Mouse (Mus musculus) liver, postnatal 0 days (tissue): ENCODE results near the gene Jmjd7. TPM values are rescaled to one million over a fixed set of nuclear protein-coding genes. Genes with fewer than 3 reads are reported as not detected.

Experiments used
- ATAC-seq: fragments of 200-750 bp; cut with Nextera tagmentation; 2 replicates; pipeline ENCODE4 v1.8.0; 2017; ENCODE audit warnings: mild to moderate bottlenecking, moderate library complexity
- DNase-seq: peaks from one replicate; pipeline ENCODE4 v3.0.0-alpha.2; 2016
- H3K27ac ChIP-seq: fragments of 300-500 bp; sonication (generic); 2 replicates; pipeline ENCODE4 v1.5.1; 2014; ENCODE audit warnings: antibody characterized with exemption, moderate library complexity, mild to moderate bottlenecking, low read depth
- H3K27me3 ChIP-seq: fragments of 300-500 bp; sonication (generic); 2 replicates; pipeline ENCODE4 v1.6.1; 2014; ENCODE audit warnings: low read length, control low read depth, mixed read lengths; ENCODE audit not compliant: insufficient read depth
- H3K36me3 ChIP-seq: fragments of 300-500 bp; sonication (generic); replicated peaks from 2 replicates; pipeline ENCODE4 v1.6.1; 2014; ENCODE audit warnings: mild to moderate bottlenecking, control low read depth, low read length, moderate library complexity, mixed read lengths; ENCODE audit not compliant: insufficient read depth
- H3K4me1 ChIP-seq: fragments of 300-500 bp; sonication (generic); 2 replicates; pipeline ENCODE4 v1.6.1; 2014; ENCODE audit warnings: antibody characterized with exemption, mild to moderate bottlenecking, control low read depth; ENCODE audit not compliant: insufficient read depth
- H3K4me2 ChIP-seq: fragments of 300-500 bp; sonication (generic); 2 replicates; pipeline ENCODE4 v1.6.1; 2014; ENCODE audit warnings: low read depth, mild to moderate bottlenecking, low read length, moderate library complexity, mixed read lengths
- H3K4me3 ChIP-seq: fragments of 300-500 bp; sonication (generic); 2 replicates; pipeline ENCODE4 v1.5.1; 2014; ENCODE audit warnings: low read depth, low read length
- H3K9ac ChIP-seq: fragments of 300-500 bp; sonication (generic); replicated peaks from 2 replicates; pipeline ENCODE4 v1.6.1; 2014; ENCODE audit warnings: mild to moderate bottlenecking, moderate library complexity
- H3K9me3 ChIP-seq: fragments of 300-500 bp; sonication (generic); 2 replicates; pipeline ENCODE4 v1.6.1; 2016; ENCODE audit warnings: mild to moderate bottlenecking, control low read depth, low read length, mixed read lengths
- CTCF ChIP-seq: sonication (generic); IDR thresholded peaks from 2 replicates; pipeline ENCODE4 v1.5.1; 2016; ENCODE audit warnings: antibody characterized with exemption, low read depth
- EP300 ChIP-seq: IDR thresholded peaks from 2 replicates; pipeline ENCODE4 v1.6.1; 2016; ENCODE audit warnings: antibody characterized with exemption, low read depth, mild to moderate bottlenecking
- WGBS: fragments of 180-500 bp; shearing (Covaris S2); extraction: QIAGEN DNeasy Blood & Tissue Kit; methylation state at CpG from one replicate; pipeline ENCODE4 v1.1.7; 2014; ENCODE audit not compliant: insufficient replicate concordance; 5-methylcytosine and 5-hydroxymethylcytosine counted together
- polyA plus RNA-seq: library from polyadenylated mRNA; unstranded; fragments of >200 nt; fragmentation: Nextera tagmentation; extraction: Ambion mirVana; gene quantifications from 2 replicates; pipeline ENCODE4 v1.2.1, GENCODE M21; 2015

The Jmjd7 gene
- polyA plus RNA-seq, 1 experiment from 2014 or later: 4.8 TPM

DNA sequence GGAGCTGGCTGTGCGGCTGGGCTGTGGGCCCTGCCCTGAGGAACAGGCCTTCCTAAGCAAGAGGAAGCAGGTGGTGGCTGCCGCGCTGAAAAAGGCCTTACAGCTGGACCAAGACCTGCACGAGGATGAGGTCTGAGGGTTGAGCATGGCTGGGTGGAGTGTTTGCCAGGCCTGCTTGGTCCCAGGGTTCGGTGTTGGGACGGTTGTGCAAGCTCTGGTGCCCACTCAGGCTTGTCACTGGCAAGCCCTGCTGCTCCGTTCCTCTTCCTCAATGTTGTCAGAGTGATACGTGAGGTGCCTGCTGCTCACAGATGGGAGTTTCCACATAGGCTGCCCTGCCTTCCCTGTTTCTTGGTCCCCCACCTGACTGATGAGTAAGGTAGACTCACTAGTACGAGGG lies 10.5 kb downstream of the Jmjd7 start:
- TF ChIP-seq EP300: no peak
- no peak for TF ChIP-seq CTCF
- Histone ChIP-seq H3K4me2 (no peak overlapping the region), H3K27me3 (no peaks in the 10 kb centered on the region), H3K27ac (no peak overlapping the region), H3K9me3 (no peaks in the 10 kb centered on the region), H3K4me1 (no peaks in the 10 kb centered on the region), H3K36me3 (peaks cover 9% of the 10 kb centered on the region), H3K4me3 (no peak overlapping the region), H3K9ac (no peak overlapping the region)
- DNase-seq: no peak
- 54% methylated on average over 9 of the region's 9 CpGs for WGBS
- no peak for ATAC-seq

DNA sequence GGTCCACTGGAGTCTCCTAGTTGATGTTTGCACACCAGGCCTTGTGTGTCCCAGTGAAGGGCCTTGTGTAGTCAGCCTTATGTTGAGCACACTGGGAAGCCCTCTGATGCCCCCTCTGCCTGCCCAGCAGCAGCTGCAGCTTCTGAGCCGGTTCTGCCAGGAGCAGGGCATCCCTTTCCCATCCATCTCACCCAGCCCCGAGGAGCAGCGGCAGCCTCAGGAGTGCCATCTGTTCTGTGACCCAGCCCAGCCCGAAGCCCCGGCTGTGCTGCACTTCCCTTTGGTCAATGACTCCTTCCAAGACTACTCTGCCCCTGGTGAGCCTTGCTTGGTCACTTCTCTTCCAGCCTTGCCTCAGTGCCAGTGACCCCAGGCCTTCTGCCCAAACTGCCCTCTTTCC lies 13.7 kb downstream of the Jmjd7 start:
- Histone ChIP-seq H3K9ac (no peak overlapping the region), H3K4me3 (no peak overlapping the region), H3K36me3 (peaks cover 6% of the 10 kb centered on the region), H3K27ac (no peak overlapping the region), H3K4me2 (no peak overlapping the region), H3K4me1 (no peaks in the 10 kb centered on the region), H3K9me3 (no peaks in the 10 kb centered on the region), H3K27me3 (no peaks in the 10 kb centered on the region)
- DNase-seq (no peak), ATAC-seq (no peak)
- no peak for TF ChIP-seq EP300
- TF ChIP-seq CTCF: no peak
- WGBS: 83% methylated on average over 5 of the region's 5 CpGs

DNA sequence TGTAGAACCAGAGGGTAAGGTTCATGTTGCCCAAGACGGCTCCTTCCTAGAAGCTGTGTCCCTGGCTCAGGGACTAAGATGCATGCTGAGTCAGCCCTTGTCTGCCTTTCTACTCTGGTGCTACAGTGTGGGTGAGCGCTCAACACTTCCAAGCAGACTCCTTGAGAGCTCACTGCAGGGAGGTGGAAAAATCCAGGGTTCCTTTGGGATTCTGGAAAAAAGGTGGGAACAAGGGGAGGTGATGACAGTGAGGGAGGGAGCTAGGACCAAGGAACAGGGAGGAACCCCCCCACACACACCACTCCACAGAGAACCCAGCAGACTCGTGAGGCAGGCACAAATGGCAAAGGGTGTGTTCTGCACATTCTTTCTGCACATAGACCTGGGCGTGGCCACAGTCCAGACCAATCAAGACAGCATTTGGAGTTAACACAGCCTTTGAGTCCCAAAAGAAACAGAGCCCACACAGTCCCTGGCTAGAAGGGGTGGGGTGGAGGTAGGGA lies 16.9 kb downstream of the Jmjd7 start:
- no peak for DNase-seq
- Histone ChIP-seq H3K36me3 (peaks cover 2% of the 10 kb centered on the region), H3K27me3 (no peaks in the 10 kb centered on the region), H3K27ac (no peak overlapping the region), H3K4me1 (no peaks in the 10 kb centered on the region), H3K9ac (no peak overlapping the region), H3K4me3 (no peak overlapping the region), H3K9me3 (no peaks in the 10 kb centered on the region), H3K4me2 (no peak overlapping the region)
- 55% methylated on average over 4 of the region's 4 CpGs for WGBS
- no peak for ATAC-seq
- TF ChIP-seq CTCF (no peak), EP300 (no peak)

DNA sequence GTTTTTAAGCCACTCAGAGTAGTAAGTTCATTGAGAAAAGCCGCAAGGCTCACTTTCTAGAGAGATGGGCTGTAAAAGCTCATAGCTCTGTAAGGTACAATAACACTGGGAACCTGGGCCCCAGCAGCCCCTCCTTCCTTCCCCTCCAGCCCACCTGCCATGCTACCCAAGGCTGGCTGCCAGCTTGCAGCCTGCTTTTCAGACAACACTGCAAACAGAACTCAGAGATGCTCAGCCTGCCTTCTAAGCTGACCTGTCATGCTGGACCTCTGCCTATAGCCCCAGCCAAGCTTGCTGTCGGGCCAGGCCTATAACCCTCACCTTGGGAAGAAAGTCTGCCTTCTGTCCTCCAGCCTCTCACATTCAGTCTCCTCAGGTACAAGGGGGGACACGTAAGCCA lies 17.4 kb downstream of the Jmjd7 start:
- no peak overlapping the region for H3K4me2 ChIP-seq
- DNase-seq (no peak), ATAC-seq (no peak)
- H3K27ac ChIP-seq: no peak overlapping the region
- H3K36me3 ChIP-seq: peaks cover 2% of the 10 kb centered on the region
- TF ChIP-seq CTCF: no peak
- no peak for TF ChIP-seq EP300
- H3K4me1 ChIP-seq: no peaks in the 10 kb centered on the region
- H3K27me3 ChIP-seq: no peaks in the 10 kb centered on the region
- 74% methylated on average over 3 of the region's 3 CpGs for WGBS
- no peak overlapping the region for H3K4me3 ChIP-seq
- H3K9me3 ChIP-seq: no peaks in the 10 kb centered on the region
- H3K9ac ChIP-seq: no peak overlapping the region

DNA sequence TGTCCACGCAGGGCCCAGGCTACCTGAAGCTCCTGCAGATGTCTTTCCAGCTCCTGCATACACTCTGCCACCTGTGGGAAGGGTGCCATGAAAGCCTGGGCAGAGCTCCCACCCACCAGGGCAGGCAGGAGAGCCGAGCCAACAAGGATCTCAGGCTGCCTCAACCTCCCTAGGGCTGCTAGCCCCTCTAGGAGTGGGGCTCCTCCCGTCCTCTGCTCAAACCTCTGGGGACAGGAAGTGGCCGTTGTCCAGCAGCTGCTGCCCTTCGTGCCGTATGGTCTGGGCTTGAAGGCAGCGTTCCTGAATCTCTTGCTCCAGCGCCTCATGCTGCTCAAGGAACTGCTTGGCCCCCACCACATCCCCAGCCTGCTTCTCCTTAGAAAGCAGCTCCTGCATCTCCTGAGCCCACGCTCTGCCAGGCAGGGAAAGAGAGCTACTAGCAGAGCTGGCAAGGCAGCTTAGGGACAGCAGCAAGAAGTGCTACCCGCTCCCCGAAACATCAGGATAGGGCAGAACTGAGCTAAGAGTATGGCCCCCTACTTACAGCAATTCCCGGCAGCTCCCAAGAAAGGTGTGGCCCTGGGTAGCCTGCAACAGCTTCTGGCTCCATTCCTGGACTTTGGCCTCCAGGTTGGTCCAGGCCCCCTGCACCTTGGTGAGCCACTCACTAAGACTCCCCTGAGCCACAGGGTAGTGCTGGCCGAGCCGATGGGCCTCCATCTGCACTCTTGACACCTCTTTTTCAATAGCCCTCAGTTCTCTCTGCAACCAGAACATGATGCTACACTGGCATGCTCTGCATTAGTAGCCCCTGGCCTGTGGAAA lies 19.4 kb downstream of the Jmjd7 start:
- no peak for DNase-seq
- no peak for ATAC-seq
- no peak overlapping the region for H3K4me2 ChIP-seq

DNA sequence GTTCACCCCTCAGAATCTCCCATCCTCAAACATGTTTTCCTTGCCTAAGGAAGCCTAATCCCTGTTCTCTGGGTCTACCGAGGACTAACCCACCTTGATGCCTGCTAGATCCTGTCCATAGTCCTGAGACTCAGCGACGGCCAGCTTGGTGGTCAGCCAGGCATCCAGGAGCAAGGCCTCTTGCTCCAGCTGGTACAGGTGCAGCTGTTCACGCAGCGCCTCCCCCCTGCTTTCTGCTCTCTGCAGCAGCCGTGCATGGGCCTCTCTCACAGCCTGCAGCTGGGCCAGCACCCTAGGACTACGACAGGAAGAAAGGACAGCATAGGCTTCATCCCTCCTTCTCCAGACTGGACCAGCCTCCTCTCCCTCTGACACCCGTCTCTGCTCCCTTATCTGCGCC lies 20.9 kb downstream of the Jmjd7 start:
- H3K9me3 ChIP-seq: no peaks in the 10 kb centered on the region
- 70% methylated on average over 9 of the region's 9 CpGs for WGBS
- no peak overlapping the region for H3K4me2 ChIP-seq
- DNase-seq (no peak), ATAC-seq (no peak)
- H3K4me3 ChIP-seq: no peak overlapping the region
- H3K27me3 ChIP-seq: no peaks in the 10 kb centered on the region
- no peak for TF ChIP-seq CTCF
- TF ChIP-seq EP300: no peak
- no peak overlapping the region for H3K9ac ChIP-seq
- no peak overlapping the region for H3K27ac ChIP-seq
- H3K36me3 ChIP-seq: no peaks in the 10 kb centered on the region
- no peaks in the 10 kb centered on the region for H3K4me1 ChIP-seq

More for the DNA sequence above, 19.4 kb downstream of the Jmjd7 start:
- 64% methylated on average over 14 of the region's 14 CpGs for WGBS
- Histone ChIP-seq H3K36me3 (peaks cover 2% of the 10 kb centered on the region; the same call in 1 of the 2 replicates), H3K4me1 (no peaks in the 10 kb centered on the region), H3K4me3 (no peak overlapping the region), H3K9me3 (no peaks in the 10 kb centered on the region), H3K9ac (no peak overlapping the region), H3K27me3 (no peaks in the 10 kb centered on the region), H3K27ac (no peak overlapping the region)
- TF ChIP-seq EP300: no peak
- no peak for TF ChIP-seq CTCF
